Mouse (Mus musculus) inflammation-experienced regulatory T-cells, adult 6 months (primary cell): ENCODE data around the gene Fam32a. TPM values are rescaled to one million over a fixed set of nuclear protein-coding genes. Genes with fewer than 3 reads are reported as not detected.

Experiments used
- polyA plus RNA-seq, 3 experiments: library from polyadenylated mRNA; unstranded; fragments of 100-300 nt; shearing (Covaris generic); gene quantifications; one replicate each; pipeline ENCODE4 v1.2.1; 2017

Fam32a gene
- polyA plus RNA-seq, 3 experiments from 2014 or later: 94.4 to 119 (median 103) TPM

Other genes starting within 250 kb of the Fam32a start
- 1 to 10 TPM; 1.2 to 2.4 (median 2.2) TPM for gene Cyp4f18, start 210.1 kb upstream of the Fam32a start, polyA plus RNA-seq
- gene Olfr372, start 178.5 kb upstream of the Fam32a start, polyA plus RNA-seq: not detected
- under 1 TPM; 0.15 to 0.51 (median 0.46) TPM for gene Olfr373, start 136.6 kb upstream of the Fam32a start, polyA plus RNA-seq
- gene Olfr374, start 112.7 kb upstream of the Fam32a start, polyA plus RNA-seq: under 1 TPM; 0.08 to 0.72 (median 0.28) TPM
- gene Tpm4, start 84.8 kb upstream of the Fam32a start, polyA plus RNA-seq: 100 to 1,000 TPM; 170 to 464 (median 172) TPM
- gene Rab8a, start 58.5 kb upstream of the Fam32a start, polyA plus RNA-seq: 100 to 1,000 TPM; 134 to 245 (median 197) TPM
- 10 to 100 TPM; 23.8 to 30.8 (median 24.6) TPM for gene Hsh2d, start 30.1 kb upstream of the Fam32a start, polyA plus RNA-seq
- 1 to 10 TPM in 1 of 3 experiments, not detected in 2; 2.8 TPM for gene Cib3, start 6.9 kb upstream of the Fam32a start, polyA plus RNA-seq
- gene Gm11034, start 6.1 kb upstream of the Fam32a start, polyA plus RNA-seq: not detected
- 100 to 1,000 TPM; 113 to 130 (median 120) TPM for gene Ap1m1, start 20.3 kb downstream of the Fam32a start, polyA plus RNA-seq
- 100 to 1,000 TPM in 1 of 3 experiments, 10 to 100 TPM in 2; 20.4 to 115 (median 45.5) TPM for gene Gm10282, start 85.5 kb downstream of the Fam32a start, polyA plus RNA-seq
- 10 to 100 TPM; 21.0 to 28.1 (median 24.3) TPM for gene Klf2, start 99.3 kb downstream of the Fam32a start, polyA plus RNA-seq
- gene Eps15l1, start 201.7 kb downstream of the Fam32a start, polyA plus RNA-seq: 10 to 100 TPM; 45.6 to 60.7 (median 51.1) TPM
- under 1 TPM; 0.20 to 0.59 (median 0.31) TPM for gene Calr3, start 224.1 kb downstream of the Fam32a start, polyA plus RNA-seq
- gene 1700030K09Rik, start 224.2 kb downstream of the Fam32a start, polyA plus RNA-seq: 1 to 10 TPM; 4.3 to 7.1 (median 6.4) TPM